Mouse (Mus musculus) cerebellum, adult 2 months (tissue): ENCODE data around the gene Srrd. TPM values are rescaled to one million over a fixed set of nuclear protein-coding genes. Genes with fewer than 3 reads are reported as not detected.

Experiments used
- DNase-seq, 2 experiments: peaks; one replicate each; pipeline ENCODE4 v3.0.0; 2021
- H3K27ac ChIP-seq: fragments of 200-500 bp; 2 replicates; pipeline ENCODE4 v1.5.1; 2012; ENCODE audit warnings: low read length, control low read depth, inconsistent platforms; ENCODE audit not compliant: insufficient read depth
- H3K27me3 ChIP-seq: fragments of 200-500 bp; 2 replicates; pipeline ENCODE4 v1.6.1; 2012; ENCODE audit warnings: inconsistent platforms, mild to moderate bottlenecking, low read length, moderate library complexity; ENCODE audit not compliant: control insufficient read depth, insufficient read depth
- H3K4me1 ChIP-seq: fragments of 200-500 bp; 2 replicates; pipeline ENCODE4 v1.6.1; 2011; ENCODE audit warnings: low read length; ENCODE audit not compliant: control insufficient read depth, insufficient read depth
- H3K4me3 ChIP-seq: fragments of 200-500 bp; replicated peaks from 2 replicates; pipeline ENCODE3; 2011; ENCODE audit warnings: mild to moderate bottlenecking, low read depth, low read length, control low read depth; ENCODE audit not compliant: insufficient read depth
- CTCF ChIP-seq: fragments of 200-500 bp; IDR thresholded peaks from 2 replicates; pipeline ENCODE4 v1.5.1; 2011; ENCODE audit warnings: low read depth, mild to moderate bottlenecking, control low read depth, low read length, moderate library complexity, borderline replicate concordance; ENCODE audit not compliant: insufficient read depth
- POLR2A ChIP-seq: fragments of 200-500 bp; IDR thresholded peaks from 2 replicates; pipeline ENCODE4 v1.6.1; 2011; ENCODE audit warnings: low read length, control low read depth, borderline replicate concordance; ENCODE audit not compliant: insufficient read depth
- WGBS: fragments of 180-500 bp; shearing (Covaris S2); methylation state at CpG from one replicate; pipeline ENCODE4 v1.1.7; 2018; 5-methylcytosine and 5-hydroxymethylcytosine counted together
- polyA plus RNA-seq: library from polyadenylated mRNA; depleted of rRNA; stranded (reverse); fragments of >200 nt; gene quantifications from 2 replicates; pipeline ENCODE4 v1.2.3, GENCODE M21; 2012

The Srrd gene
- polyA plus RNA-seq, 1 experiment = 56.6 TPM

DNA sequence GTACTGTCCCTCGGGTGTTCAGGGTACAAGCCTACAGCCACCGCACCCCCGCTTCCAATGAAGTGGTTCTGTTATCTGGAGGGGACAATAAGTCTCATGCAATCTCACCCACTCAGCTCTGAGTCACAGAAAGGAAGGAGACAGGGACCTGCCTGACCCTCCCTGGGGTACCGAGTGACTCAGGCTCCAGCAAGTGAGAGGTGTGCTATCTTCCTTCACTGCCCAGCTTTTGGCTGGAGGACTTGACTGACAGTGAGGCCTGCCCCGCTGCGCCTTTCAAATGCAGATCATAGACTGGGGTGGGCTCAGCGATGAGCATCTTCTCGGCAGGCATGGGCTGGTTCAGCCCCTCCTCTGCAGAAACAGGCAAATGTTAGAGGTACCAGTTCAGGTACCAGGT is 47.7 kb downstream of the Srrd start:
- no peaks in the 10 kb centered on the region for H3K27me3 ChIP-seq
- peaks cover 28% of the 10 kb centered on the region for H3K4me1 ChIP-seq
- no peak for DNase-seq
- no peak overlapping the region for H3K4me3 ChIP-seq
- TF ChIP-seq POLR2A (no peak), CTCF (no peak)
- 58% methylated on average over 8 of the region's 8 CpGs for WGBS
- no peak overlapping the region for H3K27ac ChIP-seq

DNA sequence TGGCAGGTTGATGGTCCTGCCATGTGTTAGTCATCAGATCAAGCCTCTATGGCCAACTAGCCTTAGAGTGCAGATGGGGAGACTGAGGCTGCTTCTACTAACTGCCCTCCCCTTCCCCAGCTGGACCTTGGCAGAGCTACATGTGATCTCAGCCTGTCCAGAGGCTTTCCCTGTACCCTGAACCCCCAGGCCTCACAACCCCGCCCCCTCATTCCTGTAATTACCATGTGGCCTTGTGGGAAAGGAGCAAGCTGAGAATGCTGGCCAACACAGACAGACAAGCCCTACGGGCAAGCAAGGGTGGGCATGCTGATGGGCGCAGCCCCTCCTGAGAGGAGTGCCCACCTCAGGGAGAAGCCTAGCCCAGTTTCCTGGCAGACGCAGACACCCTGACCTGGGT is 48.1 kb downstream of the Srrd start:
- H3K4me3 ChIP-seq = no peak overlapping the region
- TF ChIP-seq POLR2A (no peak), CTCF (no peak)
- H3K27ac ChIP-seq = no peak overlapping the region
- no peak for DNase-seq
- H3K4me1 ChIP-seq = peaks cover 33% of the 10 kb centered on the region
- H3K27me3 ChIP-seq = no peaks in the 10 kb centered on the region
- WGBS = 70% methylated on average over 4 of the region's 4 CpGs

DNA sequence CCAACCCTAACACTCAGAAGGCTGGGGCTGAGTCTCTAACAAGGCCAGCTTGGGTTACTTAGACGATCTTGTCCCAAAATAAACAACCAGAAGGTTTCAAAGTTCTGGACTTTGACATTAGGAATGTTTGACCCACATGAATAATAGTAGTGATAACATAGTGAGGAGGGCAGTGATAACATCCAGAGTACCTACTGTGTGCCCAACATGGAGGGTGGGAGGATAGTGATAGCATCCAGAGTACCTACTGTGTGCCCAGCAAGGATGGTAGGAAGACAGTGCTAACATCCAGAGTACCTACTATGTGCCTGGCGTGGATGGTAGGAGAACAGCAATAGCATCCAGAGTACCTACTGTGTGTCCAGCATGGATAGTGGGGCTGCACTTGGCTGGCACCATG is 49.0 kb downstream of the Srrd start:
- H3K27me3 ChIP-seq = no peaks in the 10 kb centered on the region
- peaks cover 29% of the 10 kb centered on the region for H3K4me1 ChIP-seq
- 89% methylated on average over 2 of the region's 2 CpGs for WGBS
- DNase-seq = no peak
- H3K27ac ChIP-seq = no peak overlapping the region
- H3K4me3 ChIP-seq = no peak overlapping the region
- TF ChIP-seq POLR2A = no peak
- no peak for TF ChIP-seq CTCF

DNA sequence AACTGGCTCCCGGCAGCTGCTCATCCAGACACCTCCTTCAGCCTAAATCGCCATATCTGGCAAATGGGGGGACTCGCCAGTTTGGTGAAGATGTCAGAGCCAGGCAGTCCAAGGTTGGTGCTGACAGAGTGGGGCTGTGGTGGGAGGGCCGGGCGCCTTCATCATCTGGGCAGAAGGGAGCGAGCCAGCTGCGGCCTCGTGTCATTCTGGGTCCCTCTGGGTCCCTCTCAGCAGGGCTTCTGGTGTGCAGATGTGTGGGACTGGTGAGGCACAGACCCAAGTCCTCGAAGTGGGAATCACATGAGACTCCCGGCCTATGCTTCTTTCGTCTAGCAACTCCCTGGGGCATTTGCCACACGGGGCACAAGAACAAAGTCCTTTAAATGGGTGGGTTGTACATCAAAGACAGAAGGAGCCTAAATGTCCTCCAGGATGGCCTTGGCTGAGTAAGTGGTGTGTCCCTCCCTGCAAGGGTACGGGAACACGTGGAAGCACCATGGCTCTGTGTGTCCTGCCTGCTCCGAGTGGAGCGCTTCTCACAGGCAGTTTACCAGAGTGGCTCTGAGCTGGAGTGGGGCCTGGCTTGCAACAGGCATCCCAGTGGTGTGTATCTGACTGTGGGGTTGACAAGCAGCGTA is 50.4 kb downstream of the Srrd start:
- Histone ChIP-seq H3K4me3 (no peak overlapping the region), H3K27ac (no peak overlapping the region), H3K27me3 (no peaks in the 10 kb centered on the region), H3K4me1 (peaks cover 17% of the 10 kb centered on the region)
- no peak for TF ChIP-seq CTCF
- TF ChIP-seq POLR2A = no peak
- WGBS = 64% methylated on average over 17 of the region's 17 CpGs
- no peak for DNase-seq

DNA sequence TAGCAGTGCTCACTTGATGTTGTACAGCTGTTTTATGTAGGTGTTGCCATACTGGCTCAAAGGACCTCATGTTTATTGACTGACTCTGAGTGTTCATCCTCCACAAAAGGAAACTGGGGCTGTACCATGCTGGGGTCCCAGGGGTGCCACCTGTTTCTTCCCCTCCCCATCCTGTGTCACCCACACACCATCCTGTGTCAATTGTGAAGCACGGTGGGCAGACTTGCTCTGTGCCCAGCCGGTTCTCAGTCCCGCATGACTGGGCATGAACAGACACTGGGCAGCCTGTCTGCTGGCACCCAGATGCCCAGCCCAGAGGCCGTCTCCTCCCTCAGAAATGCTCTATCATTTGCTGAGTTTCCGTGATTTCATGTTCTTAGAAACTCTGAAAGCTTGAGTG is 51.0 kb downstream of the Srrd start:
- Histone ChIP-seq H3K4me3 (no peak overlapping the region), H3K27me3 (no peaks in the 10 kb centered on the region), H3K27ac (no peak overlapping the region), H3K4me1 (peaks cover 13% of the 10 kb centered on the region)
- DNase-seq = no peak
- 44% methylated on average over 5 of the region's 5 CpGs for WGBS
- TF ChIP-seq POLR2A (no peak), CTCF (no peak)

DNA sequence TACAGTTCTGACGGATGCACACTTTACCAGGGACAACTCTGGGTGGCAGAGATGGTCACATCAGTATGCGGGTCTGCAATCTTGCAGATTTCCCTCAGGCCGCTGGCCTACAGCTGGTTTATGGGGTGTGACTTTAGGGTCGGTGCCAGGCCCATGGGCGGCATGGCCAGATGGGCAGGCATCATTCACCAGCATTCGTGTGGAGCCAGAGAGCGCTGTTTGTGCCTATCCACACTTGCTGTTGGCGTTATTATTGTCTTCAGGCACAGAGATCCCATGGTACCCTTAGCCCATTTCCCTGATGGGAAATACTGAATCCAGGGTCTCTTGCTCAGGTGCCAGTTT is 52.3 kb downstream of the Srrd start:
- no peak for DNase-seq
- WGBS = 61% methylated on average over 8 of the region's 8 CpGs
- Histone ChIP-seq H3K4me3 (no peak overlapping the region), H3K4me1 (peaks cover 17% of the 10 kb centered on the region), H3K27ac (no peak overlapping the region), H3K27me3 (no peaks in the 10 kb centered on the region)
- TF ChIP-seq CTCF (no peak), POLR2A (no peak)

DNA sequence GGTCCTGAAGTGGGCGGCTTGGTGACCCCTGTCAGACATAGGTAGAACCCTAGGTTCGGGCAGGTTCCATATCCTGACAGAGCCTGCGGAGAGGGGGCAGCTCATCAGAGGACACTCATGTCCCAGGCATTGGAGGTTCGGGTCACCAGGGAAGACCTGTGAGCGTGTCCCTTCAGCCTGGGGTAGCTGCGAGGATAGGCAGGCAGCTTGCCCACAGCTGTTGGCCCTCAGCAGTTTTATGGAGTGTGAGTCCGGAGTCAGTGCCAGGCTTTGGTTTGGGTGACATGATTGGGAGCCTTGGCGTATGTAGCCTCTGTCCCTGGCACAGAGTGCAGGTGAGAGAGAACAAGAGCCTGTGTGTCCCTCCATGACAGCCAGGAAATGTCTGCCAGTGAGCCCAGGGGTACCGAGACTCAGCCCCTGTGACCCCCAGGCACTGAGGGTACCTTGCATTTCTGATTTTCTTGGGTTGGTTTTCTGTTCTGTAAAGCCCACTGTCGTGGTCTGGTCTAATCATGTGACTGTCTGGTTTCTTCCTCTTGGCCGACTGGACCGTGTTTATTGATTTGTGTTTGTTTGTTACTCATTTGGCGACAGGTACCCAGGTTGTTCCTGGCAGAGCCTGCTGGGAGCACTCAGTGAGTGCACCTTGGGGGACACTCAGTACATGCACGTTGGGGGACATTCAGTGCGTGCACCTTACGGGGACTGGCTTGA is 52.9 kb downstream of the Srrd start:
- Histone ChIP-seq H3K4me3 (no peak overlapping the region), H3K27ac (no peak overlapping the region), H3K27me3 (no peaks in the 10 kb centered on the region), H3K4me1 (peaks cover 19% of the 10 kb centered on the region)
- DNase-seq = peak; percentile 54 to 66
- TF ChIP-seq POLR2A = no peak
- TF ChIP-seq CTCF = no peak
- 58% methylated on average over 16 of the region's 16 CpGs for WGBS

DNA sequence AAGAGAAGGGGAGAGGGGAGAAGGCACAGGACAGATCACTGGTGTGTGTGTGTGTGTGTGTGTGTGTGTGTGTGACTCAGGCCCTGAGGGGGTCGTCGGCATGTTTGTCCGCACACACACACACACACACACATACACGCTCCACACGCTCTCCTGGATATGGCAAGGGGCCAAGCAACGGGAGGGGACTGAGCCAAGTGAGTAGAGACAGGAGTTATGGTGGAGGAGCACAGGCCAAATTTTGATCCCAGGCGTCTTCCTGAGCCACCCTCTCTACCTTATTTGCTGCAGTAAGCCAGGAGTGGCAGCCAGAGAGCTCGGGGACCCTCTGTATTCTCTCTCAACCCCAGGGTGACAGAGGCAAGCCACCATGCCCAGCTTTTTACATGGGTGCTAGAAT is 53.6 kb downstream of the Srrd start:
- Histone ChIP-seq H3K4me3 (no peak overlapping the region), H3K4me1 (peaks cover 21% of the 10 kb centered on the region), H3K27ac (no peak overlapping the region), H3K27me3 (no peaks in the 10 kb centered on the region)
- WGBS = 15% methylated on average over 8 of the region's 8 CpGs
- TF ChIP-seq CTCF (no peak), POLR2A (no peak)
- peak in 1 of 2 experiments; percentile 55 for DNase-seq
